Mouse (Mus musculus) testis, postnatal 14 days (tissue): Measurements from ENCODE around the gene Slc4a1.

ENCODE experiments used
- DNase-seq: peaks from one replicate; pipeline ENCODE4 v3.0.0; 2021; ENCODE audit warnings: low spot score

Slc4a1 gene

GRCm38 (mm10) chr11:102299839-102300238 is 66.2 kb downstream of the Slc4a1 start:
- DNase-seq, result peak; percentile 72
